Mouse (Mus musculus) myocyte (in vitro differentiated cells): ENCODE measurements around the gene Sec11a.

Experiments used
- CEBPB ChIP-seq: IDR thresholded peaks from 2 replicates; pipeline ENCODE4 v1.6.1; 2011; ENCODE audit warnings: mild to moderate bottlenecking, moderate library complexity; ENCODE audit not compliant: poor library complexity, insufficient read depth, severe bottlenecking
- E2F4 ChIP-seq: IDR thresholded peaks from one replicate; pipeline ENCODE4 v1.6.1; 2011; ENCODE audit warnings: mild to moderate bottlenecking, control low read depth, moderate library complexity; ENCODE audit not compliant: insufficient read depth
- MAX ChIP-seq: IDR thresholded peaks from one replicate; pipeline ENCODE4 v1.6.1; 2011; ENCODE audit warnings: low read depth, mild to moderate bottlenecking, control low read depth
- MYOG ChIP-seq, 3 experiments: IDR thresholded peaks; one replicate each; pipeline ENCODE4 v1.6.1; 2011; ENCODE audit warnings: control low read depth in 2 of 3, low read depth in 2 of 3, mild to moderate bottlenecking in 2 of 3; ENCODE audit not compliant: insufficient read length in 2 of 3, control insufficient read depth in 1 of 3, insufficient read depth in 1 of 3
- POLR2A ChIP-seq: IDR thresholded peaks from one replicate; pipeline ENCODE4 v1.6.1; 2011; ENCODE audit warnings: low read depth, mild to moderate bottlenecking, control low read depth, moderate library complexity; ENCODE audit not compliant: insufficient read length
- POLR2AphosphoS2 ChIP-seq: IDR thresholded peaks from one replicate; pipeline ENCODE4 v1.6.1; 2011; ENCODE audit warnings: low read depth, control low read depth; ENCODE audit not compliant: insufficient read length
- SRF ChIP-seq: IDR thresholded peaks from one replicate; pipeline ENCODE4 v1.6.1; 2011; ENCODE audit warnings: low read depth; ENCODE audit not compliant: control insufficient read depth, insufficient read length
- TCF12 ChIP-seq: IDR thresholded peaks from one replicate; pipeline ENCODE4 v1.6.1; 2011; ENCODE audit warnings: mild to moderate bottlenecking, control low read depth; ENCODE audit not compliant: poor library complexity, insufficient read depth, severe bottlenecking
- TCF3 ChIP-seq: IDR thresholded peaks from one replicate; pipeline ENCODE4 v1.6.1; 2011; ENCODE audit warnings: low read depth, control low read depth; ENCODE audit not compliant: insufficient read length
- USF1 ChIP-seq: IDR thresholded peaks from one replicate; pipeline ENCODE4 v1.6.1; 2011; ENCODE audit warnings: low read depth, mild to moderate bottlenecking, control low read depth, moderate library complexity

GRCm38 (mm10) chr7:80904921-80905515, 42.6 kb downstream of the Sec11a start, which contains the start of gene Nmb:
- TF ChIP-seq POLR2A (no peak), MAX (no peak), USF1 (no peak), MYOG (IDR thresholded peaks at IDR 0.05; ENCODE audit: control insufficient read depth in 1 of 3, insufficient read depth in 1 of 3, insufficient read length in 2 of 3, low read depth in 2 of 3) (no peak), POLR2AphosphoS2 (peak; percentile 33), TCF12 (no peak), SRF (no peak), E2F4 (no peak), CEBPB (no peak), TCF3 (no peak)
